Mouse (Mus musculus): Measurements from ENCODE around the gene Timm50. TPM values are rescaled to one million over a fixed set of nuclear protein-coding genes. Genes with fewer than 3 reads are reported as not detected.

Gene Timm50
- 82.8 and 86.7 TPM in 2 replicates for polyA plus RNA-seq (2021; fragmentation: Nextera tagmentation)
- long read RNA-seq, experiment 1, transcript Timm50-201 (11 exons, 1,515 nt) = major isoform, 116 of 134 reads
- long read RNA-seq, experiment 1, partial matches to known transcripts = 6 of 134 reads
- long read RNA-seq, experiment 1, other reads (novel, unspliced or antisense) = 12 of 134 reads
- long read RNA-seq, experiment 2, transcript Timm50-201 (11 exons, 1,515 nt) = major isoform, 264 of 298 reads
- long read RNA-seq, experiment 2, partial matches to known transcripts = 1 of 298 reads
- long read RNA-seq, experiment 2, other reads (novel, unspliced or antisense) = 33 of 298 reads

DNA sequence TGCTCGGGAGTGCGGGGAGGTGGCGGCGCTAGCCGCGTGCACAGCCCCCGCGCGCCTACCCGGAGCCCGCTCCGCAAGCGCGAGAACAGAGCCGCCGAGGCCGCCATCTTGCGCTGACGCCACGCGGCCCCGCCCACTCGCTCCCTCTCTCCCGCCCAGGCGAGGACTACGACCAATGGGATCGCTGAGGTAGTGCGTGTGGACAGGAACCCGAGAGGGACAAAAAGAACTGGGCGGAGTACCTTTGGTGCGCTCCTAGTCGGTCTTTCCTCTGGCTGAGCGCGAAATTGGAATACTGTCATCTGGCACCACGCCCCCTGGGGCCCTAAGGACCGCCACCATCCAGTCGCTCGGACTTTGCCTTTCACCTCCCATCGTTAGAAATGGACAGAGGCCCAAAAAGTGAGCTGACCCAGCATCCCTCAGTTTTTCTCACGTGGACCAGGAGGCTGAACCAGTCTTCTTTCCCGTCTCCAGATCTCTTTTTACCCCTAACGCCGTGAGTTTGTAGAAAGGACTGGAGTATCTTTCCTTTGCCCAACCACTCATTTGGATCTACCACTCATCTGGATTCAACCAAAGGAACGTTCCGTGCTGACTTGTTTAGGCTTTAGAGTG is at the start of gene Timm50:
Gene Timm50, minus strand, starts transcription at position 147 of the 618 bp plus-strand sequence.

DNA sequence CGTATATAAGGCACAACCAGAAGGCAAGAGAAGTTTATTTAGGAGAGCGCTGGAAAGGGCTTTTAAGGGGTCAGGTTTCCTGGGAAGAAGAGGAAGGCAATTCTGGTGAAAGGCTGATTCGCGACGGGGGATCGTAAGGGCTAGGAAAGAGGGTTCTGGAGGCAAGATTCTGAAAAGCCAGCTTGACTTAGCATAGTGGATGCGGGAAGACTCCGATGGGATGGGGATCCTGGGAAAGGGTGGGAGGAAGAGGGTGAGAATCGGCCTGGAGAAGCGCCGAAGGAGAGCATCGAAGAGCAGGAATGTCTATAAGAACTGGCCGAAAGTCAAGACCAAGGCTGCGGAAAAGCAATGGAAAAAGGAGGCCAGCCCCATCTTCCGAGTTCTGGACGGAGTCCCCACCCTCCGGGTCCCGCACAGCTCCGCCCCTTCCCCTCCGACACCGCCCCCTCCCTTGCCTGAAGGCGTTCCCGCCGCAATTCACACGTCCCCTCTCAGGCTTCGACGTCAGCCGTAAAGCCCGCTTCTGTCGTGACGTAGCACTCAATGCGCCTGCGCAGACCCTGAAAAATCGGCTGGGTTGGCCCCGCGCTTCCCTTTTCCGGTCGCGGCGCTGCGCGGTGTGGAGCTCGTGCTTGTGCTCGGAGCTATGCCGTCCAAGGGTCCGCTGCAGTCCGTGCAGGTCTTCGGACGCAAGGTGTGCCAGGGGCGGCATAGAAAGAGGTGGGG is 38.4 kb upstream of the Timm50 start, which contains the start of gene Rps16:
Gene Rps16, plus strand, starts transcription at position 498 of the 729 bp plus-strand sequence.

DNA sequence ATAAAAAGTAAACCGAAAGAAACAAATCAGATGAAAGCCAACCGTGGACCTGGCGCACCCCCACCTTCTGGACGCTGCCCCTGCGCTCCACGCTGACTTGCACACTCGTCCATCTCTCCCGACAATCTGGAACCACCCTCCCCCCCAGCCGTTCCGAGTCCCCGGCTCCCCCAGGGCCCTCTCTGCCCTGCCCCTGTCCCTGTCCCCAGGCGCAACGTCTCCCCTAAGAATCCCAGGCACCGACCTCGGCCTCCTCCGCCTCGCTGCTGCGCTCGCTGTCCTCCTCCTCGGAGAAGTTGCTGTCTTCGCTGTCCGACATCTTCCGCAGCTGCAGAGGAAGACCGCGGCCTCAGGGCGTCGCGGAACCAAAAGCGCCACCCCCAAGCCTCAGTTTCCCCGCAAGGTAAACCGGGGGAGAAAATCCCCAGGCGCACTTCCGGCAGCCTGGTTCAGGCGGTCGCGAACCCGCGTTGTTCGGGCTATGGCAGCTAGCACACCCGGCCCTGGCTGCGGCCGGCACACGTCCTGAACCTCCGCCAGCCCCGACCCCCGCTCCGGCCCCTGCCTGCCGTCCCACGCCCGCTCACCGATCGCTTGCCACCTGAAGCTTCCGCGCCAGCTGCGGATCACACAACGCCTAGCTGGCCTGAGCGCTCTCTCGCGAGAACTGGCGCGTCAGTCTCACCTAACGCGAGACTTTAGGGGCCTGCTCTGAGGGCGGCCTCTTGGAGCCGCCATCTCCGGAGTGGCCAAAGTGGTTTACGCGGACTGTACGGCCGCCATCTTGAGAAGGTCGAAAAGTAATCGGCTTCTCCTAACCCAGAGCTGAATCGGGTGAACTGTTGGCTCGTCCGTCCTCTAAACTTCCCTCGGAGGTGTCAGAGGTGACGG is 26.5 kb upstream of the Timm50 start, which contains the start of gene Supt5:
Gene Supt5, minus strand, starts transcription at position 639 of the 891 bp plus-strand sequence.

DNA sequence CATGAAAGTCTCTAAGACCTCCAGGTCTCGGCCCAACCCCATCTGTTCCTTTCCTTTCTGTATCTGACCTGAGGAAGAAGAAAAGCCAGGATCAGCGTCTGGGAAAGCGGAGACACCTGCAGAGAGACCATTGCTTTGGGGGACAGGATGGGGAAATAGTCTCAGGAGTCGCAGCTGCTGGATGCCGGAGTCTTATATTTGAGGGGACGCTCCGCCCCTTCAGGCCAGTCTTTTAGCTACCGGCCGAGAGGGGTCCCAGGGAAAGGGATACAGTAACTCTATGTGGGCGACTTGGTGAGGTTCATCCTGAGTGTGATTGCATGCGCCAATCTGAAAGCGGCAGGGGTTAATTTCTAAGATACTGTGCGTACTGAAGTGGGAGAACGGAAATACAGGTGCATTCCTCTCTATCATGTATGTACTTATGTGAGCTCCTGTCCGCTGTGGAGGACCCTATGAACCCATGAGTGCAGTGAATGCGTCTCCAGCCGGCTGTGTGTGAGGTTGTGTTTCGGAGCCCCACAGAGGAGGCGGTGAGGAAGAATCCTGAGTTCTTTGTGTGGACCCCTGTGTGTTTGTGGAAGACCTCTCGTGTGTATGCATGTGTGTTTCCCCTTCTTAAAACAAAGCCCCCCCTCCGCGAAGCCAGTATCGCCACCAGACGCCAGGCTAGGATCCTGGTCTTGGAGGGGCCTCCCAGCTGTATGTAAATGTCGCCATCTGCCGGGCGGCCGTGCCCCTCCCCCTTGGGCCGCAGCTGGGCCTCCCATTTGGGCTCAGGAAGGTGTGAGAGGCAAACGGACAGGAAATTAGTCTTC is 10.0 kb downstream of the Timm50 start, which contains the start of gene Dll3:
Gene Dll3, minus strand, starts transcription at position 623 of the 818 bp plus-strand sequence.

DNA sequence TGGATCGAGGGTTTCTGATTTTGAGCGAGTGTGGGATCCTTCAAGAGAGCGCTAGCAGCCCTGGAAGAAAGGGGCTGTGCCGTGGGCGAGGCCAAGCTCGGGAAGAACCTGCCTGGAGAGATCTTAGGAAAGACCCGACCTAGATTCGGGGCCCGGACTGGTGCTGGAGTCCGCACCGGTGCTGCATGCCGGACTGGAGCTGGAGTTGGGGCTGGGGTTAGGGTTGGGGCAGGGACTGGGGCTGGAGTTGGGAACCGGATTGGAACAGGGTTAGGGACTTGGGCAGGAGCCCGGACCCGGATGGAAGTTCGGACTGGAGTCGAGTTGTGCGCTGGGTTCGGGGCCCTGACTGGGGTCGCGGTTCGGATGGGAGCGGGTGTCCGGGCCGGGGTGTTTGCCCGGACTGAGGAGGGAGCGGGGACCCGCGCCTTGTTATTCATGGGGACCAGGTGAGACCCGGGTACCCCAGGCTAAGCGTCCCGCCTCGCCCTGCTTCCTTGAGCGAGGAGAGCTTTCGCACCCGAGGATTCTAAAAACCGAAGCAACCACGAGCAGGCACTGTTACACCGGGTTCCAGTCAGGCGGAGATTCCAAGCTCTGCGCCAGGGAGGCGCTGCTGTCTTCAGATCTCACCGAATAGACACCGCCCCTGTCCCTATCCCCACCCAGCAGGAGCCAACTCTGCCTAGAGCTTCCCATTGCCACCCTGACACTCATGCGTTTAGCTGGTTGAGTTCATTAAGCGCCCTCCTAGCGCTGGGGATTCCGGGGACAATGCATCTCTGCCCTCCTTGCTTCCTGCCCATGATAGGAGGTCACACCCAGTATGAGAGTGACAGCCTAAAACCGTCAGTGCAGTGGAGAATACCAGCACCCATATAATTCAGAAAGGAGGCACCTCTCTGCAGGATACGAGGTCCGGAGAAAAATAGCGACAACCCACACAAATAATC is 21.0 kb downstream of the Timm50 start, which contains the start of gene Selenov:
Gene Selenov, minus strand, starts transcription at position 549 of the 953 bp plus-strand sequence.

DNA sequence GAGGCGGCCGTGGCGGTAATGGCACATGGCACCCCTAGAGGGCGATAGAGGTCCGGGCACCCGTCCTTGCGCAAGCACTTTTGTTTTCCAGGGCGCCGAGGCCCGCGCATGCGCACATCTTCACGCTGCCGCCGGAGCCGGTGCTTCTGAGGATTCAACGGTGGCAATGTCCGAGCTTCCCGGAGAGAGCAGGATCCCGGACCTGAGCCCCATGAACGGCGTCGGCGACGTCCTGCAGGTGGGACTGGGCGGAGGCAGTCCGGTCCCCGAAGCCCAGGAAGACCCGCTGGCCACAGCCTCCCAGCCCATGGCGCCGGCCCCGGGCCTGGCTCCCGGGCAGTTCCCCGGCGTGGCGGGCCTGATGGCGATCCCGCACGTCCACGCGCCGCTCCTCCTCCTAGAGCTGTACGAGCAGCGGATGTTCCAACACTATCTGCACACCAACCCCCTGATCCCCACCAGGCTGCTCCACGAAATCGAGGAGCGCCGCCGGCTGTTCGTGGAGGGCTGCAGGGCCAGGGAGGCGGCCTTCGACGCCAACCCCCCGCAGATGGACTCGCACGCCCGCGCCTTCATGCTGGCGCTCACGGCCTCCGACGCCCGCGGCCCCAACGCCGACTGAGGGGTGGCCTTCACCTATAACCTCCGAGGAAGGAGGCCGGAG is 34.1 kb downstream of the Timm50 start, which contains the start of gene Eid2b:
Gene Eid2b, plus strand, starts transcription at position 125 of the 664 bp plus-strand sequence.

DNA sequence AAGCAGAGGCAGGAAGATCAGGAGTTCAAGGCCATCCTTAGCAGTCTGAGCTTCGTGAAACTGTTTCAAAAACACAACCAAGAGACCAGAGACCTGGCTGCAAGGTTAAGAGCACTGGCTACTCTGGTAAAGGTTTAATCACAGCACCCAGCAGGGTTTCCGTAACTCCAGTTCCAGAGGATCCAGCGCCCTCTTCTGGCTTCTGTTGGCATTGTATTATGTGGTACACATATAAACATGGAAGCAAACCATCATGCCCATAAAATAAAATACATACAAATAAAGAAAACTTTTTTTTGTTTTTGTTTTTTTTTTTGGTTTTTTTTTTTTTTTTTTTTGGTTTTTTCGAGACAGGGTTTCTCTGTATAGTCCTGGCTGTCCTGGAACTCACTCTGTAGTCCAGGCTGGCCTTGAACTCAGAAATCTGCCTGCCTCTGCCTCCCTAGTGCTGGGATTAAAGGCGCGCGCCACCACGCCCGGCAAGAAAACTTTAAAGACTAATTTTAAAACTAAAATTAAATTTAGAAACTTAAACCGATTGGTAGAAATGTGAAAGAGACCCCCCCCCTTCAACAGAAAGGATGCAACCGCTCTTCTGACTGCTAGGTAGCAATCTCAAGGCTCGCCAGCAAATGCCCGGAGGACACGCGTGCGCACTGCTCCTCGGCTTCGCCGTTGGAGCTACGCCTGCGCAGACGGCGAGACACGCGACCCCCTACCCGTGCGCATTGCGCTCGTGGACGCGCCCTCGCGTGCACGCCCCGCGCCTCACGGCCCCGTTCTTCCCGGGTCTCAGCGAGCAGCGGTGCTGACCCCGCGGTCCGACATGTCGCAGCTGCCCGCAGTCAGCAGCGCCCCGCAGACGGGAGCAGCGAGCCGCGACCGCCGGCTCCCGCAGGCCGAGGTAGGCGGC is 44.5 kb downstream of the Timm50 start, which contains the start of gene Eid2:
Gene Eid2, plus strand, starts transcription at position 753 of the 913 bp plus-strand sequence.

Other genes starting within 250 kb of the Timm50 start
- 0.54 and 0.67 TPM in 2 replicates for gene Fcgbp, start 240.8 kb downstream of the Timm50 start, polyA plus RNA-seq (2021; fragmentation: Nextera tagmentation)
- 0.04 and 0.05 TPM in 2 replicates for gene 9530053A07Rik, start 182.6 kb downstream of the Timm50 start, polyA plus RNA-seq (2021; fragmentation: Nextera tagmentation)
- gene Fbl, start 142.4 kb downstream of the Timm50 start, polyA plus RNA-seq (2021; fragmentation: Nextera tagmentation) = 7.4 and 8.8 TPM in 2 replicates
- gene Dyrk1b, start 132.6 kb downstream of the Timm50 start, polyA plus RNA-seq (2021; fragmentation: Nextera tagmentation) = 9.0 and 12.7 TPM in 2 replicates
- 7.8 and 7.9 TPM in 2 replicates for gene Eid2, start 44.2 kb downstream of the Timm50 start, polyA plus RNA-seq (2021; fragmentation: Nextera tagmentation)
- 28.2 and 31.5 TPM in 2 replicates for gene Eid2b, start 34.3 kb downstream of the Timm50 start, polyA plus RNA-seq (2021; fragmentation: Nextera tagmentation)
- gene Selenov, start 20.9 kb downstream of the Timm50 start, polyA plus RNA-seq (2021; fragmentation: Nextera tagmentation) = 0.78 and 1.5 TPM in 2 replicates
- 3.4 and 5.7 TPM in 2 replicates for gene Dll3, start 9.8 kb downstream of the Timm50 start, polyA plus RNA-seq (2021; fragmentation: Nextera tagmentation)
- 33.7 and 46.7 TPM in 2 replicates for gene Supt5, start 26.7 kb upstream of the Timm50 start, polyA plus RNA-seq (2021; fragmentation: Nextera tagmentation)
- 1,578 and 1,706 TPM in 2 replicates for gene Rps16, start 38.6 kb upstream of the Timm50 start, polyA plus RNA-seq (2021; fragmentation: Nextera tagmentation)
- 0.77 and 1.2 TPM in 2 replicates for gene Plekhg2, start 60.5 kb upstream of the Timm50 start, polyA plus RNA-seq (2021; fragmentation: Nextera tagmentation)
- 0.77 and 1.1 TPM in 2 replicates for gene Zfp36, start 68.2 kb upstream of the Timm50 start, polyA plus RNA-seq (2021; fragmentation: Nextera tagmentation)
- 77.7 and 79.7 TPM in 2 replicates for gene Med29, start 80.6 kb upstream of the Timm50 start, polyA plus RNA-seq (2021; fragmentation: Nextera tagmentation)
- 40.4 and 52.6 TPM in 2 replicates for gene Paf1, start 80.9 kb upstream of the Timm50 start, polyA plus RNA-seq (2021; fragmentation: Nextera tagmentation)
- 6.8 and 7.5 TPM in 2 replicates for gene Gmfg, start 125.4 kb upstream of the Timm50 start, polyA plus RNA-seq (2021; fragmentation: Nextera tagmentation)
- gene Lrfn1, start 139.9 kb upstream of the Timm50 start, polyA plus RNA-seq (2021; fragmentation: Nextera tagmentation) = 4.0 and 4.4 TPM in 2 replicates
- not detected in 2 replicates for gene Ifnl2, start 198.4 kb upstream of the Timm50 start, polyA plus RNA-seq (2021; fragmentation: Nextera tagmentation)
- not detected in 2 replicates for gene Ifnl3, start 210.8 kb upstream of the Timm50 start, polyA plus RNA-seq (2021; fragmentation: Nextera tagmentation)
- not detected in 2 replicates for gene Sycn, start 228.8 kb upstream of the Timm50 start, polyA plus RNA-seq (2021; fragmentation: Nextera tagmentation)
- not detected in 2 replicates for gene Nccrp1, start 235.2 kb upstream of the Timm50 start, polyA plus RNA-seq (2021; fragmentation: Nextera tagmentation)